Mouse (Mus musculus) heart, embryonic 12.5 days (tissue): Measurements from ENCODE around the gene Nexmif. TPM values are rescaled to one million over a fixed set of nuclear protein-coding genes. Genes with fewer than 3 reads are reported as not detected.
A peak's percentile ranks its signal among the peaks of the same experiment; 100 is the strongest.
"Not testable (repeated sequence)": the region's sequence is repeated elsewhere in the genome, so short reads cannot be mapped to it uniquely, and the experiment has no call there.

Experiments
- ATAC-seq: fragments of 200-750 bp; cut with Nextera tagmentation; 2 replicates; pipeline ENCODE4 v1.8.0; 2017; ENCODE audit warnings: moderate TSS enrichment, moderate library complexity; ENCODE audit not compliant: insufficient number of reproducible peaks, low FRiP score
- H3K27ac ChIP-seq: fragments of 300-500 bp; sonication (generic); 2 replicates; pipeline ENCODE4 v1.5.1; 2016; ENCODE audit warnings: mild to moderate bottlenecking, moderate library complexity; ENCODE audit not compliant: poor library complexity, severe bottlenecking
- H3K27me3 ChIP-seq: fragments of 300-500 bp; sonication (generic); replicated peaks from 2 replicates; pipeline ENCODE4 v1.6.1; 2016; ENCODE audit warnings: mild to moderate bottlenecking, moderate library complexity
- H3K36me3 ChIP-seq: fragments of 300-500 bp; sonication (generic); 2 replicates; pipeline ENCODE4 v1.6.1; 2016; ENCODE audit warnings: mild to moderate bottlenecking, moderate library complexity
- H3K4me1 ChIP-seq: fragments of 300-500 bp; sonication (generic); replicated peaks from 2 replicates; pipeline ENCODE4 v1.6.1; 2016; ENCODE audit warnings: mild to moderate bottlenecking
- H3K4me2 ChIP-seq: fragments of 300-500 bp; sonication (generic); 2 replicates; pipeline ENCODE4 v1.6.1; 2016; ENCODE audit warnings: mild to moderate bottlenecking, moderate library complexity
- H3K4me3 ChIP-seq: fragments of 300-500 bp; sonication (generic); 2 replicates; pipeline ENCODE4 v1.5.1; 2016; ENCODE audit warnings: mild to moderate bottlenecking
- H3K9ac ChIP-seq: fragments of 300-500 bp; sonication (generic); 2 replicates; pipeline ENCODE4 v1.6.1; 2016; ENCODE audit warnings: mild to moderate bottlenecking, moderate library complexity
- H3K9me3 ChIP-seq: fragments of 300-500 bp; sonication (generic); replicated peaks from 2 replicates; pipeline ENCODE4 v1.6.1; 2016; ENCODE audit warnings: mild to moderate bottlenecking, moderate library complexity
- WGBS: fragments of 180-500 bp; shearing (Covaris S2); methylation state at CpG from one replicate; pipeline ENCODE4 v1.1.7; 2016; 5-methylcytosine and 5-hydroxymethylcytosine counted together
- polyA plus RNA-seq: library from polyadenylated mRNA; unstranded; fragments of >200 nt; fragmentation: Nextera tagmentation; extraction: Ambion mirVana; gene quantifications from 2 replicates; pipeline ENCODE4 v1.2.1, GENCODE M21; 2016

The Nexmif gene
- polyA plus RNA-seq: 1.7 TPM in 2 replicates

GRCm38 (mm10) chrX:104200736-104201591 is at the start of gene Nexmif:
Nexmif (minus strand) TSS chrX:104201185.
- no peaks in the 10 kb centered on the region for H3K36me3 ChIP-seq
- H3K27me3 ChIP-seq: peaks cover 41% of the 10 kb centered on the region
- WGBS: 26% methylated on average over 62 of the region's 70 CpGs
- ATAC-seq: peak; percentile 66
- H3K27ac ChIP-seq: peak within 1 kb of the TSS; percentile 47; the same call in 1 of the 2 replicates
- H3K4me3 ChIP-seq: peak within 1 kb of the TSS; percentile 61
- peak within 1 kb of the TSS; percentile 68 for H3K9ac ChIP-seq
- no peaks in the 10 kb centered on the region for H3K4me1 ChIP-seq
- peak within 1 kb of the TSS; percentile 75 for H3K4me2 ChIP-seq
- H3K9me3 ChIP-seq: peaks cover 18% of the 10 kb centered on the region

GRCm38 (mm10) chrX:104208701-104209100 is 7.7 kb upstream of the Nexmif start:
- H3K4me2 ChIP-seq: no peak overlapping the region
- WGBS: 58% methylated on average over 2 of the region's 2 CpGs
- no peaks in the 10 kb centered on the region for H3K4me1 ChIP-seq
- 0 out of 2 replicates have a peak, but pooled peaks cover 4% of the 10 kb centered on the region for H3K27me3 ChIP-seq
- H3K27ac ChIP-seq: no peak overlapping the region
- no peaks in the 10 kb centered on the region for H3K9me3 ChIP-seq
- no peak for ATAC-seq
- no peak overlapping the region for H3K4me3 ChIP-seq
- no peak overlapping the region for H3K9ac ChIP-seq
- no peaks in the 10 kb centered on the region for H3K36me3 ChIP-seq

- no peak overlapping the region for H3K27ac ChIP-seq
- no peaks in the 10 kb centered on the region for H3K4me1 ChIP-seq
- H3K36me3 ChIP-seq: no peaks in the 10 kb centered on the region
- 23% methylated on average over 21 of the region's 21 CpGs for WGBS
- peaks cover 18% of the 10 kb centered on the region for H3K9me3 ChIP-seq
- ATAC-seq: no peak; the same call in 1 of the 2 replicates
- H3K27me3 ChIP-seq: peaks cover 39% of the 10 kb centered on the region
- H3K4me3 ChIP-seq: peak overlapping the region; percentile 61
- H3K4me2 ChIP-seq: peak overlapping the region; percentile 75
- peak overlapping the region; percentile 68; the same call in 1 of the 2 replicates for H3K9ac ChIP-seq
Observed at GRCm38 (mm10) chrX:104201592-104202139, 681 bp upstream of the Nexmif start.

GRCm38 (mm10) chrX:104200388-104200735 is 623 bp downstream of the Nexmif start:
- WGBS: 13% methylated on average over 24 of the region's 37 CpGs
- Histone ChIP-seq H3K4me2 (peak overlapping the region; percentile 75), H3K27me3 (peaks cover 41% of the 10 kb centered on the region), H3K4me3 (peak overlapping the region; percentile 61), H3K27ac (peak overlapping the region; percentile 47; the same call in 1 of the 2 replicates), H3K9ac (peak overlapping the region; percentile 68), H3K36me3 (no peaks in the 10 kb centered on the region), H3K9me3 (peaks cover 18% of the 10 kb centered on the region), H3K4me1 (no peaks in the 10 kb centered on the region)
- peak; percentile 42; the same call in 1 of the 2 replicates for ATAC-seq

- Histone ChIP-seq H3K4me1 (no peaks in the 10 kb centered on the region), H3K36me3 (no peaks in the 10 kb centered on the region), H3K4me2 (peak overlapping the region; percentile 75), H3K27me3 (peaks cover 41% of the 10 kb centered on the region), H3K27ac (peak overlapping the region; percentile 47; the same call in 1 of the 2 replicates), H3K9ac (peak overlapping the region; percentile 68), H3K9me3 (peaks cover 18% of the 10 kb centered on the region), H3K4me3 (peak overlapping the region; percentile 61)
- peak; percentile 45 for ATAC-seq
- 33% methylated on average over 91 of the region's 100 CpGs for WGBS
Observed at GRCm38 (mm10) chrX:104199611-104200387, 1.2 kb downstream of the Nexmif start.

- Histone ChIP-seq H3K36me3 (no peaks in the 10 kb centered on the region), H3K27me3 (peaks cover 41% of the 10 kb centered on the region), H3K4me3 (0 out of 2 replicates have a peak overlapping the region, but pooled peaks have one; percentile 61), H3K9me3 (peaks cover 18% of the 10 kb centered on the region), H3K4me2 (peak overlapping the region; percentile 75), H3K4me1 (no peaks in the 10 kb centered on the region), H3K27ac (no peak overlapping the region), H3K9ac (no peak overlapping the region)
- no peak for ATAC-seq
- 56% methylated on average over 5 of the region's 5 CpGs for WGBS
Observed at GRCm38 (mm10) chrX:104199070-104199469, 1.9 kb downstream of the Nexmif start.

GRCm38 (mm10) chrX:104196561-104196960 is 4.4 kb downstream of the Nexmif start:
- H3K27ac ChIP-seq: no peak overlapping the region
- no peak overlapping the region for H3K4me3 ChIP-seq
- peaks cover 23% of the 10 kb centered on the region for H3K27me3 ChIP-seq
- 64% methylated on average over 5 of the region's 5 CpGs for WGBS
- no peak overlapping the region for H3K4me2 ChIP-seq
- H3K36me3 ChIP-seq: no peaks in the 10 kb centered on the region
- no peak overlapping the region for H3K9ac ChIP-seq
- ATAC-seq: no peak
- H3K4me1 ChIP-seq: no peaks in the 10 kb centered on the region
- peaks cover 18% of the 10 kb centered on the region for H3K9me3 ChIP-seq

- H3K4me1 ChIP-seq: no peaks in the 10 kb centered on the region
- no peak for ATAC-seq
- WGBS: 30% methylated on average over 2 of the region's 2 CpGs
Observed at GRCm38 (mm10) chrX:104179257-104179656, 21.7 kb downstream of the Nexmif start.

GRCm38 (mm10) chrX:104150072-104150471 is 50.9 kb downstream of the Nexmif start:
- 33% methylated on average over 1 of the region's 1 CpGs for WGBS
- H3K4me2 ChIP-seq: no peak overlapping the region
- H3K9ac ChIP-seq: no peak overlapping the region
- no peaks in the 10 kb centered on the region for H3K27me3 ChIP-seq
- H3K36me3 ChIP-seq: no peaks in the 10 kb centered on the region
- no peak overlapping the region for H3K27ac ChIP-seq
- no peak overlapping the region for H3K4me3 ChIP-seq
- no peak for ATAC-seq
- no peaks in the 10 kb centered on the region for H3K4me1 ChIP-seq
- H3K9me3 ChIP-seq: no peaks in the 10 kb centered on the region

More at GRCm38 (mm10) chrX:104179257-104179656, 21.7 kb downstream of the Nexmif start:
- Histone ChIP-seq H3K4me2 (no peak overlapping the region), H3K36me3 (no peaks in the 10 kb centered on the region), H3K4me3 (no peak overlapping the region), H3K27ac (no peak overlapping the region), H3K9ac (no peak overlapping the region), H3K9me3 (no peaks in the 10 kb centered on the region), H3K27me3 (no peaks in the 10 kb centered on the region)

GRCm38 (mm10) chrX:104115266-104115665 is 85.7 kb downstream of the Nexmif start:
- not testable (repeated sequence) for H3K27ac ChIP-seq, H3K4me3 ChIP-seq, H3K4me2 ChIP-seq, H3K27me3 ChIP-seq, H3K9me3 ChIP-seq, H3K36me3 ChIP-seq, H3K4me1 ChIP-seq, ATAC-seq, H3K9ac ChIP-seq
- 68% methylated on average over 5 of the region's 5 CpGs for WGBS

- Histone ChIP-seq H3K36me3 (no peaks in the 10 kb centered on the region), H3K27me3 (no peaks in the 10 kb centered on the region), H3K9me3 (no peaks in the 10 kb centered on the region), H3K4me3 (no peak overlapping the region), H3K9ac (no peak overlapping the region), H3K4me1 (no peaks in the 10 kb centered on the region), H3K4me2 (no peak overlapping the region), H3K27ac (no peak overlapping the region)
- 55% methylated on average over 4 of the region's 4 CpGs for WGBS
- no peak for ATAC-seq
Observed at GRCm38 (mm10) chrX:104114596-104114995, 86.4 kb downstream of the Nexmif start.
